Mouse (Mus musculus) embryonic facial prominence, embryonic 14.5 days (tissue): ENCODE measurements around the gene Dusp28. TPM values are rescaled to one million over a fixed set of nuclear protein-coding genes. Genes with fewer than 3 reads are reported as not detected.

Source experiments
- ATAC-seq: fragments of 200-750 bp; cut with Nextera tagmentation; 2 replicates; pipeline ENCODE4 v1.8.0; 2017; ENCODE audit warnings: low read depth, moderate number of reproducible peaks, moderate TSS enrichment
- DNase-seq: peaks from one replicate; pipeline ENCODE4 v3.0.0-alpha.2; 2015; ENCODE audit warnings: low spot score
- H3K27ac ChIP-seq: fragments of 300-500 bp; sonication (generic); replicated peaks from 2 replicates; pipeline ENCODE4 v1.5.1; 2014; ENCODE audit warnings: low read depth, mild to moderate bottlenecking, low read length, moderate library complexity
- H3K27me3 ChIP-seq: fragments of 300-500 bp; sonication (generic); replicated peaks from 2 replicates; pipeline ENCODE4 v1.6.1; 2014; ENCODE audit warnings: low read length; ENCODE audit not compliant: control insufficient read depth, insufficient read depth
- H3K36me3 ChIP-seq: fragments of 300-500 bp; sonication (generic); 2 replicates; pipeline ENCODE4 v1.6.1; 2014; ENCODE audit warnings: low read length, mixed read lengths; ENCODE audit not compliant: control insufficient read depth, insufficient read depth
- H3K4me1 ChIP-seq: fragments of 300-500 bp; sonication (generic); 2 replicates; pipeline ENCODE4 v1.6.1; 2014; ENCODE audit warnings: antibody characterized with exemption, low read length; ENCODE audit not compliant: control insufficient read depth, insufficient read depth
- H3K4me2 ChIP-seq: fragments of 300-500 bp; sonication (generic); 2 replicates; pipeline ENCODE4 v1.6.1; 2014; ENCODE audit warnings: low read depth, mild to moderate bottlenecking, low read length, moderate library complexity, mixed read lengths
- H3K4me3 ChIP-seq: fragments of 300-500 bp; sonication (generic); 2 replicates; pipeline ENCODE4 v1.5.1; 2014; ENCODE audit warnings: low read depth, mild to moderate bottlenecking, low read length
- H3K9ac ChIP-seq: fragments of 300-500 bp; sonication (generic); 2 replicates; pipeline ENCODE4 v1.6.1; 2014; ENCODE audit warnings: low read depth, mild to moderate bottlenecking, low read length, moderate library complexity, mixed read lengths
- H3K9me3 ChIP-seq: fragments of 300-500 bp; sonication (generic); 2 replicates; pipeline ENCODE4 v1.6.1; 2016; ENCODE audit warnings: low read length; ENCODE audit not compliant: control insufficient read depth
- WGBS: fragments of 180-500 bp; shearing (Covaris S2); extraction: QIAGEN DNeasy Blood & Tissue Kit; methylation state at CpG from one replicate; pipeline ENCODE4 v1.1.7; 2014; 5-methylcytosine and 5-hydroxymethylcytosine counted together
- polyA plus RNA-seq: library from polyadenylated mRNA; unstranded; fragments of >200 nt; fragmentation: Nextera tagmentation; extraction: Ambion mirVana; gene quantifications from 2 replicates; pipeline ENCODE4 v1.2.1, GENCODE M21; 2014

Gene Dusp28
- polyA plus RNA-seq, 1 experiment from 2014 or later: 7.0 TPM

GRCm38 (mm10) chr1:92920474-92921200 is 13.9 kb downstream of the Dusp28 start:
- DNase-seq: no peak
- ATAC-seq: no peak
- Histone ChIP-seq H3K27me3 (no peaks in the 10 kb centered on the region), H3K4me1 (no peaks in the 10 kb centered on the region), H3K36me3 (peaks cover 56% of the 10 kb centered on the region), H3K27ac (no peak overlapping the region), H3K9ac (no peak overlapping the region), H3K4me2 (no peak overlapping the region), H3K4me3 (no peak overlapping the region), H3K9me3 (no peaks in the 10 kb centered on the region)
- 84% methylated on average over 7 of the region's 7 CpGs for WGBS

GRCm38 (mm10) chr1:92921496-92921895 is 14.7 kb downstream of the Dusp28 start:
- peaks cover 48% of the 10 kb centered on the region for H3K36me3 ChIP-seq
- H3K4me1 ChIP-seq: no peaks in the 10 kb centered on the region
- H3K27me3 ChIP-seq: no peaks in the 10 kb centered on the region
- DNase-seq: no peak
- H3K9ac ChIP-seq: no peak overlapping the region
- WGBS: 87% methylated on average over 4 of the region's 4 CpGs
- H3K4me3 ChIP-seq: no peak overlapping the region
- no peak overlapping the region for H3K4me2 ChIP-seq
- no peak for ATAC-seq
- H3K9me3 ChIP-seq: no peaks in the 10 kb centered on the region
- H3K27ac ChIP-seq: no peak overlapping the region

DNA sequence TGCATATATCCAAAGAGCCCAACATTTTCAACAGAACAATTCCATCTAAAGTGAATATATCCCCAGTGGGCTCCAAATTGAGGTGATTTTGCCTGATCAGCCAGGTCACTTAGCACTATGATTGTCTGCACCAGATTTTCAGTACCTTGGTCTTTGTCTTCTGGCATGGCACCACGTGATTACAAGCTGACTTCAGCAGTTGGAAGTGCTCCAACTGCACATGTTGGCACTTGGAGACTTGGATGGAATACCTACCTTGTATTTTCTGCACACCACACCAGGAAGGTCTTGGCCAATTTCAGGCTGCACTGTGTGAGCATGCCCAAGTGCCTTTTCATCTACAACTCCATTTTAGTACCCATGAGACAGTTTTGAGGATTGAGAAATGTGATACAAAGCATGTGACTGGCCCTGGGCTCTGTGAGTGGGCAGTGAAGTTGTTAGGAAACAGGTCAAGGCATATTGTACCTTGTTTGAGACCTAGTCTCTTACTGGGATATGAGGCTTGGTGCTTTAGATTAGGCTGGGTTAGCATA is 23.5 kb downstream of the Dusp28 start:
- no peak for ATAC-seq
- H3K36me3 ChIP-seq: no peaks in the 10 kb centered on the region
- peaks cover 15% of the 10 kb centered on the region; the same call in 1 of the 2 replicates for H3K9me3 ChIP-seq
- 0 out of 2 replicates have a peak, but pooled peaks cover 6% of the 10 kb centered on the region for H3K4me1 ChIP-seq
- H3K27me3 ChIP-seq: no peaks in the 10 kb centered on the region
- H3K4me2 ChIP-seq: no peak overlapping the region
- no peak overlapping the region for H3K4me3 ChIP-seq
- DNase-seq: no peak
- no peak overlapping the region for H3K27ac ChIP-seq
- 25% methylated on average over 1 of the region's 1 CpGs for WGBS
- no peak overlapping the region for H3K9ac ChIP-seq

GRCm38 (mm10) chr1:92933611-92934010 is 26.8 kb downstream of the Dusp28 start:
- Histone ChIP-seq H3K36me3 (peaks cover 13% of the 10 kb centered on the region; the same call in 1 of the 2 replicates), H3K4me1 (0 out of 2 replicates have a peak, but pooled peaks cover 14% of the 10 kb centered on the region), H3K4me3 (peak overlapping the region; percentile 87), H3K4me2 (peak overlapping the region; percentile 57), H3K9me3 (peaks cover 15% of the 10 kb centered on the region; the same call in 1 of the 2 replicates), H3K27ac (peak overlapping the region; percentile 97), H3K9ac (peak overlapping the region; percentile 83), H3K27me3 (no peaks in the 10 kb centered on the region)
- 81% methylated on average over 4 of the region's 4 CpGs for WGBS
- no peak for ATAC-seq
- no peak for DNase-seq

DNA sequence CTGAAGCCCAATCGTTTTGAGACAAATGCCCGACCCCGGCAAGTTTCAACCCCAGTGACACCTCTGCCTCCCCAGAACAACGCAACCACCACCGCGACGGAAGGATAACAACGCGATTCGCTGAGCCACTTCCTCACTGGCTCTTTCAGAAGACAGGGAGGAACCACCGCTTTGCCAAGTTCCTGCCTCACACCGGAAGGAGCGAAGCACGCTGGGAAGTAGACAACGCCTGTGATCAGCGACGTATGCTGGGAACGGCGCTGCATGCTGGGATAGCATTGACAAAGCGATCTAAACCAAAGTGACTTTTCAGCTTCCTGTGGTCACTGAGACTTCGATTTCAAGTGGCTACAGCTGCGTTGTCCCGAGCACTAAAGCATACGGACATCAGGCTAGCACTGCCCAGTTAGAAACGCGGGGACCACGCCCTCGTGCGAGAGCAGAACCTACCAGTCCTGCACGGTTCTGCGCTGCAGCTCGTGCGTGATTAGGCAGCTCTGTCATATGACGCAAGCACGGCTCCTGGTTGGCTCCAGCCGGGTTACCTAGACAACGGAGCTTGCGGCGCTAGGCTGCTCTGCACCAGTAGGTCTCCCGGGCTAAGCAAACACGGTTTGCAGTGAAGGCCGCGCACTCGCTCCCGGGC is 27.5 kb downstream of the Dusp28 start, which contains the start of gene Capn10:
TSS of gene Capn10 (plus strand) at position 195 of the 646 bp plus-strand sequence.
- under 1% methylated on average over 45 of the region's 45 CpGs for WGBS
- peak; percentile 99 for DNase-seq
- peak; percentile 100 for ATAC-seq

GRCm38 (mm10) chr1:92935054-92935962 is 28.5 kb downstream of the Dusp28 start:
- no peak for ATAC-seq
- 0 out of 2 replicates have a peak, but pooled peaks cover 14% of the 10 kb centered on the region for H3K4me1 ChIP-seq
- no peaks in the 10 kb centered on the region for H3K27me3 ChIP-seq
- DNase-seq: peak; percentile 35
- H3K4me3 ChIP-seq: peak overlapping the region; percentile 87
- 13% methylated on average over 10 of the region's 10 CpGs for WGBS
- H3K9me3 ChIP-seq: peaks cover 15% of the 10 kb centered on the region; the same call in 1 of the 2 replicates
- peak overlapping the region; percentile 97; the same call in 1 of the 2 replicates for H3K27ac ChIP-seq
- H3K36me3 ChIP-seq: peaks cover 29% of the 10 kb centered on the region
- peak overlapping the region; percentile 83 for H3K9ac ChIP-seq
- peak overlapping the region; percentile 57 for H3K4me2 ChIP-seq

More for the DNA sequence above, 27.5 kb downstream of the Dusp28 start, which contains the start of gene Capn10:
- Histone ChIP-seq H3K4me1 (0 out of 2 replicates have a peak, but pooled peaks cover 14% of the 10 kb centered on the region), H3K27me3 (no peaks in the 10 kb centered on the region), H3K9ac (peak within 1 kb of the TSS; percentile 83), H3K4me2 (peak within 1 kb of the TSS; percentile 57), H3K27ac (peak within 1 kb of the TSS; percentile 97), H3K4me3 (peak within 1 kb of the TSS; percentile 87), H3K36me3 (peaks cover 20% of the 10 kb centered on the region), H3K9me3 (peaks cover 15% of the 10 kb centered on the region; the same call in 1 of the 2 replicates)

GRCm38 (mm10) chr1:92935977-92936376 is 29.2 kb downstream of the Dusp28 start:
- Histone ChIP-seq H3K4me2 (peak overlapping the region; percentile 57), H3K4me1 (0 out of 2 replicates have a peak, but pooled peaks cover 14% of the 10 kb centered on the region), H3K36me3 (peaks cover 34% of the 10 kb centered on the region), H3K27me3 (no peaks in the 10 kb centered on the region), H3K27ac (no peak overlapping the region), H3K9me3 (peaks cover 15% of the 10 kb centered on the region; the same call in 1 of the 2 replicates), H3K9ac (peak overlapping the region; percentile 83), H3K4me3 (peak overlapping the region; percentile 87; the same call in 1 of the 2 replicates)
- ATAC-seq (no peak), DNase-seq (no peak)
- 72% methylated on average over 2 of the region's 2 CpGs for WGBS
